Mouse (Mus musculus) erythroblast, adult 5-6 weeks (primary cell): ENCODE measurements around the gene Sdhd. TPM values are rescaled to one million over a fixed set of nuclear protein-coding genes. Genes with fewer than 3 reads are reported as not detected.
"Not testable (repeated sequence)": the region's sequence is repeated elsewhere in the genome, so short reads cannot be mapped to it uniquely, and the experiment has no call there.

Source experiments
- ATAC-seq: replicated peaks from 2 replicates; pipeline ENCODE4 v1.8.0; 2016; ENCODE audit warnings: moderate number of reproducible peaks, mild to moderate bottlenecking, moderate TSS enrichment, inconsistent platforms; ENCODE audit not compliant: poor library complexity, low FRiP score, severe bottlenecking
- total RNA-seq, 2 experiments: library from RNA; stranded (forward) in 1 of 2; stranded (reverse) in 1 of 2; fragments of 150-400 nt in 1 of 2; fragments of 200-764, 138-1000 nt in 1 of 2; gene quantifications; 2 replicates each; pipeline versions ENCODE4 v1.2.3 to v1.2.4; 2015 to 2017; ENCODE audit warnings: low replicate concordance in 2 of 2

Gene Sdhd
- total RNA-seq (2015; ENCODE audit: low replicate concordance) (50.0 and 63.1 TPM in 2 replicates), total RNA-seq (2017; ENCODE audit: low replicate concordance) (26.2 and 57.2 TPM in 2 replicates)

- ATAC-seq: peak; percentile 97
These were observed at the start of gene Sdhd, which contains the start of gene Timm8b for GRCm38 (mm10) chr9:50603189-50603997. TSS of gene Sdhd (minus strand) at chr9:50603812. TSS of gene Timm8b (plus strand) at chr9:50603910.

- peak; percentile 88 for ATAC-seq
These were observed 46.9 kb upstream of the Sdhd start for GRCm38 (mm10) chr9:50650503-50650902.

DNA sequence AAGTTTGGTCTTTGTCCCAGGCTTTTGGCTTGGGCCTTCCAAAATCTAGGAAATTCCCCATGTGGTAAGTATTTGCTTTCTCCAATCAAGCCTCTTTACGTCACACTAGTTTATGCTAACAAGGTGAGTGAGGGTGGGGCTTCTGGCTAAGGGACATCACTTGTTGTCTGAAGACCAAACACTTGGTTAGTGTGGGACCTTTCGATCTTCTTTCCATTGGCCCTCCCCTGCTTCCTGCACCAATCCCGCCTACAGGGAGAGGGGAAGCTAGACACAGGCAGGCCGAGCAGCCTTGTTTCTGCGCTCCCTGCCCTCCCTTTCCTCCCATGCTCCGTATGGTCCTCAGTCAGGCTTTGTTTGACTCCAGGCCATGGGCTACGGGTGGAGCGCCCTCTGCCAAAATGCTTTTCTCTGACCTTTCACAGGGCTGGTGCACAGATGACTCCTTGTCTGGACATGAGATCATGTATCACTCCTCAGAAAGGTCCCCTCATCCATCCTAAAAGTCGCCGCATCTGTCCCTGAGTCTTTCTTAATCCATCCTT, 43.3 kb upstream of the Sdhd start:
- ATAC-seq: no peak

- ATAC-seq: no peak
These were observed 30.7 kb upstream of the Sdhd start for GRCm38 (mm10) chr9:50634270-50634669.

GRCm38 (mm10) chr9:50633059-50633458, 29.4 kb upstream of the Sdhd start:
- ATAC-seq: peak; percentile 80

- ATAC-seq: no peak
These were observed 28.5 kb upstream of the Sdhd start for GRCm38 (mm10) chr9:50632016-50632688.

DNA sequence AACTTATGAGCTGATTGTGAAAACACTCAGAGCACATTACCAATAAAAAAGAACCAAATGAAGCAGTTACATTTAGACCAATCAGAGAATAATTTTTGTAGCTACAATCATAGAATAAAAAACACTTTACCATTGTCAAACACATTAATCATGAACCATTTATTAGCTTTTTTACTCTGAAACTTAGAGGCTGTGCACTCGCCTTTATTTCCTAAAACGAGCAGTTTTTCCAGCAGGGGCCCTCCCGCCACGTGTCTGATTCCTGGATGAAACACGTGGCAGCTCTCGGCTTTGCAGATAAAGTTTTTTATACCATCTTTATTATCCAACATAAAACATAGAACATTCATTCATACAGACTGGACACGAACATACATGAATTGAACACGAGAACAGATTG, 27.3 kb upstream of the Sdhd start:
- ATAC-seq: not testable (repeated sequence)

DNA sequence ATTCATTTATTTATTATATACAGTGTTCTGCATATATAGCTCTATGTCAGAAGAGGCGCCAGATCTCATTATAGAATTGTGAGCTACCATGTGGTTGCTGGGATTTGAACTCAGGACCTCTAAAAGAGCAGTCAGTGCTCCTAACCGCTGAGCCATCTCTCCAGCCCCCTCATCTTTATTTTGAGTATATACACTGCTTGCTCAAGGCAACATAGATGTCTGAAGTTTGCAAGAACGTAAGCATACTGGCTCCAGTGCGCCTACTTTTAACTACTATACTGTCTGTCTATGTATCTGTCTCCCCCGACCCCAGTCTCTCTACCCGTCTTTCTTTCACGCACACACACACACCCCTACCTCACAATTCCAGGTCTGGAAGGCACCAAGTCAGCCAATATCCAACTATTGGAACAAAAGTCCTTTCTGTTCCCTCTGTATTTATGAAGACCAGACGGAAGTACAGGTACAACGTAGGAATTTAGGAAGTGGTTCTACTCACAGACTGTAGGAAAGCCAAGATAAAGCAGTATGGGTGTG, 14.2 kb upstream of the Sdhd start:
- ATAC-seq: no peak

DNA sequence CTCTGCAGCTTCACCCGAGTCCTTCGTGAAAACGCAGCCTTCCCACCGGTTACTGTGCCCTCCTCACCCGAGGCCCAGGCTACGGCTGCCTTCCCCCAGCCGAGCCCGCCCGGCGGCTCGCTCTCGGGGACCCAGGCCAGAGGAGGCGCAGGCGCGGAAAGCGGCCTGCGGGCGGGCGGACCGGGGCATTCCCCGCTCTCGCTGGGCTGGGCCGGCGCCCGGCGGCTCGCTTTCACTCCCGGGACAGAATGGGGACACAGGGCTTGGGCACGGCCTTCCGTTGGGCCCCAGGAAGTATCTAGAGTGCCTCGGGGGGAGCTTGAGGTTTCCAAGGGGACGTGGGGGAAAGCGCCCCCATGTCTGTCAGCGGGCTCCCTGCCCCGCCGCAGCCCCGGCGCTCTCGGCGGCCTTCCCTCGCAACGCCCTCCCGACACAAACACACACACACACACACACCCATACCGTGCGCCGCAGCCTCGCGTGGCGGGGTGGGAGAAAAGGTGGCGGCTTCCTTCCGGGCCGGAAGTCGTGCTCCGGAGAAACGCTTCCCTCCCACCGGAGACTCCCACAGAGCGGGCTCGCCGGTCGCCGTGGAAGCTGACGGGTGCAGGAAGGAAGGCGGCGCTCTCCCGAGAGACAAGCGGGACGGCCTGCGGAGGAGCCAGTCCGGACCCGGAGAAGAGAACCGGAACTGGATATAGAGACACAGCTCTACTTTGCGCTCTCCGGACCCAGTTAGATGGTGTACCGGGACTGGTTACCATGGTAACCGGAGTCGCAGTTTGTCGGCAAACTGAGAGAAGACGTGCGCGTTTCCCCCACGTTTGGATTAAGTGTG, 13.4 kb upstream of the Sdhd start, which contains the start of the genes Pih1d2 and Nkapd1:
TSS of gene Pih1d2 (plus strand) at position 556 of the 838 bp plus-strand sequence.
TSS of gene Nkapd1 (minus strand) at position 699 of the 838 bp plus-strand sequence.
- ATAC-seq: peak; percentile 91

DNA sequence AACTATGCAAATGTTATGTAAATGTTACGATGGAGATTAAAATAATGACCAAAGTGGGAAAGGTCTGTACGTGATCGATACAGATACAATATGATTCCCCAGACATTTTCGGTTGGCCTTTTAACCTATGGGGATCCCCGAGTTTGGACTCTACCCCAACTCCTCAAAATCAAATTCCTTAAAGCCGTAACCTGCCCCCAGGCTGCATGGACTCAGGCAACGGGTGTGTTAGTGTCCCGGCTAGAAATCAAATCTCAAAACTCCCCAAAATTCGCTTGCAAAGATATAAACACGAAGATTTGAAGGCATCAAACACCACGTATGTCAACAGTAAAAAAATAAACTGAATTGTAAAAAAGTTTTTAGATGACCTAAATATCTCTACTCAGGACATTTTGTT, 12.5 kb upstream of the Sdhd start:
- ATAC-seq: no peak

GRCm38 (mm10) chr9:50612115-50612514, 8.5 kb upstream of the Sdhd start:
- no peak for ATAC-seq

GRCm38 (mm10) chr9:50604338-50604737, 726 bp upstream of the Sdhd start:
- ATAC-seq: peak; percentile 34

DNA sequence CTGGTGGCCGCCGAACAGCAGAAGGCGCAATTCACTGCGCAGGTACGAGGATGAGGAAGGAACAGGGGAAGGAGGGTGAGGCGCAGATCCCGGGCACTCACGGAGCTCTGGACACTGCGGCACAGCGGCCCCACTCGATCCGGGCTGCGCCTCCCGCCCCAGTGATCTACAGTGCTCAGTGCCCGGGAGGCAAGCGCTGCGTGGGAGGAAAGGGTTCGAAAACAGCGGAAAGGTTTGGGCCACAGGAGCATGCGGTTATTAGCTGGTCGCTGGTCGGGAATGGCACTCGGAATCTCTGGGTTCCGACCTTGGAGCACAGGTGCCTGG, 349 bp upstream of the Sdhd start:
- peak; percentile 79 for ATAC-seq

DNA sequence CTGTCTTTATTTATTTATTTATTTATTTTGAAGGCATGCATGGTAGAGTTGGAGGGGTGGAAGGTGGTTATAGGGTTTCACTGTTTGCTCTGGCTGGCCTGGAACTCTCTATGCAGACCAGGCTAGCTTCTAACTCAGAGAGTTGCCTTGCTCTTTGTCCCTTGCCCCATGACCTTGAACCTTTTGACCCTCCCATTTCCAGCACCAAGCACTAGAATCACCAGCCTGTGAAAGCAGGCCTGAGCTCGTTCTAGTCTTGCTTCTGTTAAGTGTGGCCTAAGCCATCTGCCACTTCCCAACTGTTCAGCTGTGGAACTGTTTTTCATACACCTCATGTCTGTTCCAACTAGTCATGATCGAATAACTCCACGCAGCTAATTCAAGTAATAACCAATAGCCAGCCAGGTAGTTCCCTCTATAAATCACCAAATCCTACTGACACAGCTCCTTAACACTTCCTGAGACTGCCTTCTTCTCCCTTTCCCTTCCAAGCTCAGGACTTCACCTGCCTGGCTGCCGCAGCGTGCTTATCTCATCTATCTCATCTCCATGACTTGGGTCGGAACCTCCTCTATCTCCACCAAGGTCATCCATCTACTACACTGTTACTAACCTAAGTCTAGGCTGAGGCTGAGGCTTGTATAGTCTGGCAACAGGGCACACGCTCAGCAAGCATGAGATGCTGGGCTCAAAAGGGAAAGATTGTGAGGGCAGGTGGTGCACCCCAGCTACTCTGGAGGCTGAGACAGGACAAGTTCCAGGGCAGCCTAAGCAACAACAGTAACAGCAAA, 1.4 kb downstream of the Sdhd start:
- ATAC-seq: no peak

- no peak for ATAC-seq
These were observed 2.1 kb downstream of the Sdhd start for GRCm38 (mm10) chr9:50601536-50601935.

- no peak for ATAC-seq
These were observed 6.6 kb downstream of the Sdhd start for GRCm38 (mm10) chr9:50596973-50597372.

DNA sequence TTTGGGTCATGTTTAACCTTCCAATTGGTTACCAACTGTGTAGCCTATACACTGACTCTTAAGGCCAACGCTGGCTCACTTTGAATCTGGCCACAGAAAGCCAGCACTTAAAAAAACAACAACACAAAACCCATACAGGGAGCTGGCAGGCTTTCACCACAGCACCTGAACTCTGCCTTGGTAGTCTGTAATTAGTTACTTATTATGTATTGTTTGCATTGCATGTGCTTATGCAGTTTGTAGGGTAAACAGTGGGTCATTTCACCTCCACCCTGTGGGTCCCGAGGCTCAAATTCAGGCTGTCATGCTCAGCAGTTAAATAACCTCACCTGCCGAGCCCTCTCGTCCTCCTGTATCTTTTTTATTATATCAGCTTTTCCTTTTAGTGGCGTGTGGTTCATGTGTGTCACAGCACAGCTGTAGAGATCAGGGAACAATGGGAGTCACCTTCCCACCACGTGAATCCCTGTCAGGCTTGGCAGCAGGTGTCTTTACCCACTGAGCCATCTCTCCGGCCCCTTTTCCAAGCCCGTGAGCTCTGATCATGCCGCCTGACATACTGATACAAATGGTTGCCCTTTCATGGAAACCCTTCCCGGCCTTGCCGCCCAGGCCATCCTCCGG, 8.7 kb downstream of the Sdhd start:
- no peak for ATAC-seq

DNA sequence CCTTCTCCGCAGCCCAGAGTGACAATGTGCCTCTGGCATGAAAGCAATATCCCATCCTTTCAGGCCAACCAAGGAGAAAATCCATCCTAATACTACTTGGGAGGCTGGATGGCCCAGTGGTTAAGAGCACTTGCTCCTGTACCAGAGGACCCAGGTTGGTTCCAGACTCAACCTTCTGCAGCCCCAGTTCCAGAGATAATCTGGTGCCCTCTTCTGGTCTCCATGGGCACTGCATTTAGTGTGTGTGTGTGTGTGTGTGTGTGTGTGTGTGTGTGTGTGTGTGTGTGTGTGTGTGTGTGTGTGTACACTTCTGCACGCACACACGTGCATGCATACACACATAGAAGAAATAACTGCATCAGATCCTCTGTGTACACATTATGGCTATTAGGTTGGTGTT, 10.1 kb downstream of the Sdhd start:
- peak; percentile 79 for ATAC-seq
